Mouse (Mus musculus): ENCODE results near the gene Grb10. TPM values are rescaled to one million over a fixed set of nuclear protein-coding genes. Genes with fewer than 3 reads are reported as not detected.

Grb10 gene
- polyA plus RNA-seq, 1 experiment from 2014 or later, result 144 TPM

DNA sequence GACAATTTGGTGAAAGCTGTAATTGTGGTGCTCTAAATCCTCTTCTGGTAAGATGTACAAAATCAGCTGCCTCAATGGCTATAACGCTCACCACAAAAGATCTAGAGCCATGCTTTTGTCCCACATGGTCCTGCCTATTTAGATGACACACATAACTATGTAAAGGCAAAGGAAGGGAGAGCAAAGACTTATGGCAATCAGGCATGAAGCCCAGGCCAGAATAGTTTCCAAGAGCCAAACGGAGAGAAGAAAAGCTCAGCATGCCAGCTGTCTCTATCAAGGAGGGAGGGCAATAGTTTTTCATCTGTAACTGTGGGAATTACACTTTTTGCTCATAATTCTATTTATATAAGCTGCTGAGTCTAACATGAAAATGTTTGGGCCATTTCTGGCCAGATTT is 45.3 kb downstream of the Grb10 start:
- no peak for DNase-seq (ENCODE audit: low spot score, missing footprints)
- Histone ChIP-seq H3K36me3 (ENCODE audit: control insufficient read depth, insufficient read depth, low read length) (no peaks in the 10 kb centered on the region), H3K4me2 (no peak overlapping the region), H3K27ac (ENCODE audit: low read depth, low read length) (no peak overlapping the region), H3K4me1 (ENCODE audit: control insufficient read depth, insufficient read depth, low read length) (no peaks in the 10 kb centered on the region), H3K9me3 (ENCODE audit: control insufficient read depth, low read length) (no peaks in the 10 kb centered on the region), H3K27me3 (ENCODE audit: control insufficient read depth, insufficient read depth, low read length) (no peaks in the 10 kb centered on the region; the same call in 1 of the 2 replicates), H3K4me3 (ENCODE audit: low read depth, low read length) (no peak overlapping the region), H3K9ac (ENCODE audit: low read length) (no peak overlapping the region)
- WGBS, result 74% methylated on average over 2 of the region's 2 CpGs
- no peak for ATAC-seq (ENCODE audit: low FRiP score)

DNA sequence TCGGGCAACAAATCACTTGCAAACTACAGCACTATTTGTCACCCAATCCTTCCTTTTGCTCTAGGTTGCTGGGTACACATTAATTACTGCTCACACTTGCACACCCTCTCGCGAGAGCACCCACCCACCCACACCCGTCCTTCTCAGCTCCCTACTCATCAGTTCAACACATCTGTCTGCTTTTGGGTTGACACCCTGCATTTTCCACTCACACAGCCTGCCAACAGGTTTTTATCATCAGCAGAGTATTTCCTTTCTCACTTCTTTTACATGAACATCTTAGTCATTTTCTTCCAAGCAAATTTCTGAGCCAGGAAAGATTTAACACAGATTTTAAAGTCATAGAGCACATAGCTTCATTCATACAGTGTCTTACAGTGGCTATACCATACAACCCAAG is 48.6 kb downstream of the Grb10 start:
- H3K4me3 ChIP-seq (ENCODE audit: low read depth, low read length), result no peak overlapping the region
- no peaks in the 10 kb centered on the region for H3K4me1 ChIP-seq (ENCODE audit: control insufficient read depth, insufficient read depth, low read length)
- H3K9me3 ChIP-seq (ENCODE audit: control insufficient read depth, low read length), result no peaks in the 10 kb centered on the region
- no peaks in the 10 kb centered on the region for H3K27me3 ChIP-seq (ENCODE audit: control insufficient read depth, insufficient read depth, low read length)
- H3K9ac ChIP-seq (ENCODE audit: low read length), result no peak overlapping the region
- no peaks in the 10 kb centered on the region for H3K36me3 ChIP-seq (ENCODE audit: control insufficient read depth, insufficient read depth, low read length)
- 91% methylated on average over 4 of the region's 4 CpGs for WGBS
- DNase-seq (ENCODE audit: low spot score, missing footprints) (no peak), ATAC-seq (ENCODE audit: low FRiP score) (no peak)
- no peak overlapping the region for H3K27ac ChIP-seq (ENCODE audit: low read depth, low read length)
- no peak overlapping the region for H3K4me2 ChIP-seq

DNA sequence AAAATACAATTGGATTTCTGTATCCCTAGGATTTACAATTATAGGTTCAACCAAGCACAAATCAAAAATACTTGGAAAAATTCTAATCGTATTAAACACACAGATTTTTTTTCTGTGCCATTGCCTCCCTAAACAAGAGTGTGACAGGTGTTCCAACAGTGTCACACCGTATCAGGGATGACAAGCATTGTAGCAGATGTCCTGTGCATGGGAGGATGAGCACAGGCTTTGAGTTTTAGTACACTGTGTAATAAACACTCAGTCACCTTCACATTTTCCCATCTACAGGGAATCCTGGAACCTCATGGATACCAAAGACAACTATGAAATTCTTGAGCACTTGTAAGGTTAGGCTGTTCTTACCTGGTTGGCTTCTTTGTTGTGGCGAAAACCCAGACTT is 51.2 kb downstream of the Grb10 start:
- H3K36me3 ChIP-seq (ENCODE audit: control insufficient read depth, insufficient read depth, low read length), result no peaks in the 10 kb centered on the region
- H3K9ac ChIP-seq (ENCODE audit: low read length), result no peak overlapping the region
- H3K27ac ChIP-seq (ENCODE audit: low read depth, low read length), result no peak overlapping the region
- H3K9me3 ChIP-seq (ENCODE audit: control insufficient read depth, low read length), result no peaks in the 10 kb centered on the region
- no peaks in the 10 kb centered on the region for H3K27me3 ChIP-seq (ENCODE audit: control insufficient read depth, insufficient read depth, low read length)
- H3K4me3 ChIP-seq (ENCODE audit: low read depth, low read length), result no peak overlapping the region
- WGBS, result 94% methylated on average over 3 of the region's 3 CpGs
- ATAC-seq (ENCODE audit: low FRiP score) (no peak), DNase-seq (ENCODE audit: low spot score, missing footprints) (no peak)
- H3K4me1 ChIP-seq (ENCODE audit: control insufficient read depth, insufficient read depth, low read length), result no peaks in the 10 kb centered on the region
- H3K4me2 ChIP-seq, result no peak overlapping the region

DNA sequence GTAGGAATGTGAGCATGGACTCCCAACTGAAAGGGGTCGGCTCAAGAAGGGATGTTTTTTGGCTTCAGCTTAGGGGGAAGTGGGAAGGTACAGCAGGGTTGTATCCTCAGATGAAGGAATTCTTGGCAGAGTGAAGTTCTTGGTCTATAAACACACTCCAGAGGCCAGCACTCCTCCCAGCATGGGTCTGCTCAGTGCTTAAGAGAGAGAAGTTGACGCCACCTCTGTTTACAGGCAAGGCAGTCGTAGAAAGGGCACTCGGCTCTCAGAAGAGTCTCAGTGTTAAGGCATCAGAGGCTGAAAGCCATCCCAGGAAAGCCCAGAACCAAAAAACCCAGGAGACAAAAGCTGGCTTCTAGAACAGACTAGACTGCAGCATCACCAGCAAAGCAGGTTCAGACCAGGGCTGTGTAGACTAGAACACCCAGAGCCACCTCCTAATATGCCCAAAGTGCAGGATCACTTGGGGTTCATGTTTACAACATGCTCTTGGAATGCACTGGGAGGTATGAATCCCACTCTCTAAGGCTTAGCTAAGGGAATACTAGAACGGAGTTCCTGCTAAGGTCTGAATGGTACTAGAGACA is 59.8 kb downstream of the Grb10 start:
- no peak overlapping the region for H3K9ac ChIP-seq (ENCODE audit: low read length)
- no peaks in the 10 kb centered on the region for H3K27me3 ChIP-seq (ENCODE audit: control insufficient read depth, insufficient read depth, low read length)
- WGBS, result 77% methylated on average over 5 of the region's 5 CpGs
- H3K4me3 ChIP-seq (ENCODE audit: low read depth, low read length), result no peak overlapping the region
- H3K27ac ChIP-seq (ENCODE audit: low read depth, low read length), result no peak overlapping the region
- H3K4me1 ChIP-seq (ENCODE audit: control insufficient read depth, insufficient read depth, low read length), result no peaks in the 10 kb centered on the region
- H3K36me3 ChIP-seq (ENCODE audit: control insufficient read depth, insufficient read depth, low read length), result no peaks in the 10 kb centered on the region
- ATAC-seq (ENCODE audit: low FRiP score) (no peak), DNase-seq (ENCODE audit: low spot score, missing footprints) (no peak)
- H3K4me2 ChIP-seq, result no peak overlapping the region
- H3K9me3 ChIP-seq (ENCODE audit: control insufficient read depth, low read length), result no peaks in the 10 kb centered on the region

DNA sequence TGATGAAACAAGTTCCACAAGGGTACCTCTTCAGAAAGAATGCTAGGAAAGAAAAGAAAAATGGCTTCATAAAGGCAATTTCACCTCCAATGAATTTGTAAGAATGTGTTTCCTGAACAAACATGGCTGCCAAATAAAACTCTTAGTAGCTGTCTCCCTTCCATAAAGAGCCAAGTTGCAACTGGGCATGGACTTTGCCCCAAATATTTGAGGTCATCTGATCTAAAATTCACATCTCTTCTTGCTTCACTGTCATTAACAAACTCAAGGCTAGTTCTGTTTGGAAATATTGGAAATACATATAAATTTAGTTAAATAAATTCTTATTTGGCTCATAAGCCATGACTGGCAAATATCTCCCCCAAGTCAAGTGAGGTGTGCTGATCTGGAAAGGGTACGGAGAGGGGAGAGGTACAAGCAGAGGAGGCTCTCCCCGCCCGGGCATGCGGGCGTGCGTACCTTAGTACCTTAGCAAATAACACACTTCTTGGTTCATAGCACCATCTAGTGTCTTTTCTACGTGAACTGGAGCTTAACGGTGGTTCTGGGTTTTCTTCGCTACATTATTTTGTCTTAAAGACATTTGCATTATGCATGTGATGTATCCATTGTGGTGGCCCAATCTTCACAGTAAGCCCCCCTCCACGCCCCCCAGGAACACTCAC is 63.8 kb downstream of the Grb10 start:
- ATAC-seq (ENCODE audit: low FRiP score), result peak; percentile 58
- WGBS, result 37% methylated on average over 10 of the region's 10 CpGs
- no peak overlapping the region for H3K4me3 ChIP-seq (ENCODE audit: low read depth, low read length)
- no peaks in the 10 kb centered on the region; the same call in 1 of the 2 replicates for H3K4me1 ChIP-seq (ENCODE audit: control insufficient read depth, insufficient read depth, low read length)
- peaks cover 4% of the 10 kb centered on the region; the same call in 1 of the 2 replicates for H3K9me3 ChIP-seq (ENCODE audit: control insufficient read depth, low read length)
- H3K27ac ChIP-seq (ENCODE audit: low read depth, low read length), result no peak overlapping the region
- H3K9ac ChIP-seq (ENCODE audit: low read length), result no peak overlapping the region
- no peaks in the 10 kb centered on the region for H3K27me3 ChIP-seq (ENCODE audit: control insufficient read depth, insufficient read depth, low read length)
- no peak for DNase-seq (ENCODE audit: low spot score, missing footprints)
- peaks cover 5% of the 10 kb centered on the region for H3K36me3 ChIP-seq (ENCODE audit: control insufficient read depth, insufficient read depth, low read length)
- no peak overlapping the region for H3K4me2 ChIP-seq

DNA sequence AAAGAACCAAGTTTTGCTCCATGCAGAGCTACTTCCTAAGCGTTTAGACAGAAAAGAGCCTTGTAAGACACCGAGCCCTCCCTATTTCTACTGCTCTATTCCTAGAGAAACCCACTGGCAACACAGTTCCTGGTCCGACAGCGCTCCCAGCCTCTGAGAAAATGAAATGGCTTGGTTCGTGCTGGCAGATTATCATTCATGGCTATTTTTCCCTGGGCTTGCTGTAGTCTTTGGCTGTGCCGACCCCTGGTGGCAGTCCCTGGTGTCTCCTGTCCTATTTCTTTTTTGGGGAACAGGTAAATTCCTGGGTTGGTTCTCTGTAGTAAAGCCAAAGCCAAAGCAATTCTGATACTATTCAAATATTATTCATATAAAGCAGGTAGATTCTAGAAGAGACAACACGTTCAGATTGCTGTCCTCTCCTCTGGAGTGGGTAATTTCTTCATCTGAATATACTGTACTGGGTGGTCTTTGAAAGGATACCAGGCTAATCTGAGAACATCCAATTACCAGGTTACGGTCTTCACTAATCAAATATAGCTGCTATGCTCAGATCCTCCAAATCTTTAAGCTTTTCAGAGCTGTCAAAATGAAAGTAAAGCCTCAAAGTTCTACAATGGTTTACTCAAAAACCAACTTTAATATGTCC is 65.0 kb downstream of the Grb10 start:
- ATAC-seq (ENCODE audit: low FRiP score), result peak; percentile 87
- H3K4me1 ChIP-seq (ENCODE audit: control insufficient read depth, insufficient read depth, low read length), result no peaks in the 10 kb centered on the region; the same call in 1 of the 2 replicates
- H3K4me3 ChIP-seq (ENCODE audit: low read depth, low read length), result no peak overlapping the region
- H3K9ac ChIP-seq (ENCODE audit: low read length), result no peak overlapping the region
- H3K27me3 ChIP-seq (ENCODE audit: control insufficient read depth, insufficient read depth, low read length), result no peaks in the 10 kb centered on the region
- no peak overlapping the region for H3K4me2 ChIP-seq
- no peak overlapping the region for H3K27ac ChIP-seq (ENCODE audit: low read depth, low read length)
- WGBS, result 52% methylated on average over 8 of the region's 8 CpGs
- H3K9me3 ChIP-seq (ENCODE audit: control insufficient read depth, low read length), result peaks cover 4% of the 10 kb centered on the region; the same call in 1 of the 2 replicates
- peaks cover 5% of the 10 kb centered on the region for H3K36me3 ChIP-seq (ENCODE audit: control insufficient read depth, insufficient read depth, low read length)
- DNase-seq (ENCODE audit: low spot score, missing footprints), result peak; percentile 92

DNA sequence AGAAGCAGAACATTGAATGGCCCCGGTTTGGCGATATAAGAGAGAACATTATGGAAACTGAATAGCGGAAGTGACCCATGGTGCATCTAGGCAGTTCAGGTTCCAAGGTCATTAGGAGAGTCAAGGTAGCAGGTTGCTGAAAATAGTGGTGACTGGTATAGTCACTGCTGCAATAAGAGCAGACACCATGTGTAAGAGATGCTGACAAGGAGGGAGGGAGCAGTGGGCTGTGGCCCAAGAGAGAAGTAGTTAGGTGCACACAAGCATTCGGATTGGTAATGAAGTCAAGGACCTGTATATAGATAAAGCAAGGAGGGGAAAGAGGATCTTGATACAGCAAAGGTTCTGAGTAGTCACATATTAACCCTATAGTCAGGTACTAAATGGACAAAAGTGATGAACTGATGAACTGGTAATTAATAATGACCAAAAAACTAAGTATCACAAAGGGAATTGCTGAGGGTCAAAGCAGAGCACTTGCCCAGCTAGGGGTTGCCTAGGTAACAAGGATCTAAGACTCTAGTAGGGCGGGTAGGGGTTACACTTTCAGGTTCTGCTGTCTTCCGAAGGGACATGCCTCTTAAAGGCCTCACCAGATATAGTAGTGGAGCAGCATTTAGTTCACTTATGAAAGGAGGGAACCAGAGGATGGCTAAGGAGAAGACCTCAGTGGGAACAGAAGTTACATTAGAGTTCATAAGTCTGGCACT is 65.9 kb downstream of the Grb10 start:
- no peak overlapping the region for H3K27ac ChIP-seq (ENCODE audit: low read depth, low read length)
- no peaks in the 10 kb centered on the region; the same call in 1 of the 2 replicates for H3K4me1 ChIP-seq (ENCODE audit: control insufficient read depth, insufficient read depth, low read length)
- H3K4me2 ChIP-seq, result no peak overlapping the region
- peak; percentile 24; the same call in 1 of the 2 replicates for ATAC-seq (ENCODE audit: low FRiP score)
- H3K9ac ChIP-seq (ENCODE audit: low read length), result no peak overlapping the region
- WGBS, result 77% methylated on average over 6 of the region's 6 CpGs
- H3K9me3 ChIP-seq (ENCODE audit: control insufficient read depth, low read length), result peaks cover 4% of the 10 kb centered on the region; the same call in 1 of the 2 replicates
- no peaks in the 10 kb centered on the region for H3K27me3 ChIP-seq (ENCODE audit: control insufficient read depth, insufficient read depth, low read length)
- DNase-seq (ENCODE audit: low spot score, missing footprints), result no peak
- peaks cover 5% of the 10 kb centered on the region for H3K36me3 ChIP-seq (ENCODE audit: control insufficient read depth, insufficient read depth, low read length)
- H3K4me3 ChIP-seq (ENCODE audit: low read depth, low read length), result no peak overlapping the region

DNA sequence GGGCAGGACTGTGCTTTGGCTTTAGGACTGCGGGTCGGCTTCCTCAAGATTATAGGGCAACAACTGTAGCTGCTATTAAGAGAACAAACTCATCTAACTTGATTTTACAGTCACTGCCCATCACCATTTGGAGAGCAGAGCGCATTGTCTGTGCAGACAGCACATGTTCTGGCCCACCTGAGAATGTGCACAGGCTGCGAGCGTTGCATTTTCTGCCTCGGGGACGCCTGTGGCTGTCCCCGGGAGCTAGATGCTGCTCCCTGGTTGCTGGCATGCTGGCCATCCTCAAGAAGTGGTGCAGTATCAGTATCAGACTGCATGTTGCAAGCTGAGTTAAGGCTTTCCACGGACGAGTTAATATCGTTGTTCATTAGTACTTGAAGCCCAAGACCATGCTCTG is 68.2 kb downstream of the Grb10 start:
- peaks cover 5% of the 10 kb centered on the region for H3K36me3 ChIP-seq (ENCODE audit: control insufficient read depth, insufficient read depth, low read length)
- no peaks in the 10 kb centered on the region for H3K27me3 ChIP-seq (ENCODE audit: control insufficient read depth, insufficient read depth, low read length)
- H3K9me3 ChIP-seq (ENCODE audit: control insufficient read depth, low read length), result peaks cover 4% of the 10 kb centered on the region; the same call in 1 of the 2 replicates
- H3K27ac ChIP-seq (ENCODE audit: low read depth, low read length), result no peak overlapping the region
- WGBS, result 95% methylated on average over 11 of the region's 11 CpGs
- H3K4me1 ChIP-seq (ENCODE audit: control insufficient read depth, insufficient read depth, low read length), result no peaks in the 10 kb centered on the region; the same call in none of the 2 replicates
- DNase-seq (ENCODE audit: low spot score, missing footprints) (no peak), ATAC-seq (ENCODE audit: low FRiP score) (no peak)
- H3K4me2 ChIP-seq, result no peak overlapping the region
- H3K4me3 ChIP-seq (ENCODE audit: low read depth, low read length), result no peak overlapping the region
- no peak overlapping the region for H3K9ac ChIP-seq (ENCODE audit: low read length)

Measured in midbrain, embryonic 11.5 days (tissue).